Mouse (Mus musculus) activated CD4-positive, CD25-positive, alpha-beta regulatory T cell, adult 4 months (primary cell): ENCODE results near the gene Zbtb9. TPM values are rescaled to one million over a fixed set of nuclear protein-coding genes. Genes with fewer than 3 reads are reported as not detected.
A peak's percentile ranks its signal among the peaks of the same experiment; 100 is the strongest.

Source experiments
- ATAC-seq: one replicate; pipeline ENCODE4 v1.8.0; 2017
- polyA plus RNA-seq, 2 experiments: library from polyadenylated mRNA; unstranded; fragments of 100-300 nt; shearing (Covaris generic); gene quantifications; one replicate each; pipeline ENCODE4 v1.2.1; 2017

The Zbtb9 gene
- polyA plus RNA-seq, 2 experiments from 2014 or later, result 8.6 to 9.8 TPM

- ATAC-seq, result peak; percentile 86
Observed at GRCm38 (mm10) chr17:27017564-27018499, 44.9 kb downstream of the Zbtb9 start.

DNA sequence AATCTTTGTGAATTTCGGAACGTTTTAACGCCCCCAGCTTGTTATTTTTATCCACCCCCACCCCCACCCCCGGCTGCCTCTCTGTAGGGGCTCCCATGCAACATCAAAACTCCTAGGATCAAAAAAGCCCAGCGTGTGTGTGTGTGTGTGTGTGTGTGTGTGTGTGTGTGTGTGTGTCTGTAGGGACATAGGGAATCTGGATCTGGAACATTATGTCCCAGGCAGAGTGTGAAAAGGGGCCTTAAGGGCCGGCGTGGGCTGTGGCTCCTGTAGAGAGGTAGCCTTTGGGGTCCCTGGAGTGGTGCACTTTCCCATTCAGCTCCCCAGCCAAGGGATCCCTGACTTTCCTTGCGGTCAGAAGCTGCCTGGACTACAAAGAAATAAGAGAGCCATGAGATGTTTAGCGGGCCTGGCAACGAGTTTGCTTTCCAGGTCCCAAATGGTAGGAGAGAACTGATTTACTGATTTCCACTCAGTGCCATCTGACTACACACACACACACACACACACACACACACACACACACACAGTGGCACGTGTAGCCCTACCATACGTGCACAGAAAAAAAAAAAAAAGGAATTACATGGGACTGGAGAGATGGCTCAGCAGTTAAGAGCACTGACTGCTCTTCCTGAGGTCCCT is 45.7 kb downstream of the Zbtb9 start:
- no peak for ATAC-seq

- ATAC-seq, result no peak
Observed at GRCm38 (mm10) chr17:27021076-27021475, 48.1 kb downstream of the Zbtb9 start.

GRCm38 (mm10) chr17:27021736-27022135 is 48.8 kb downstream of the Zbtb9 start:
- no peak for ATAC-seq

DNA sequence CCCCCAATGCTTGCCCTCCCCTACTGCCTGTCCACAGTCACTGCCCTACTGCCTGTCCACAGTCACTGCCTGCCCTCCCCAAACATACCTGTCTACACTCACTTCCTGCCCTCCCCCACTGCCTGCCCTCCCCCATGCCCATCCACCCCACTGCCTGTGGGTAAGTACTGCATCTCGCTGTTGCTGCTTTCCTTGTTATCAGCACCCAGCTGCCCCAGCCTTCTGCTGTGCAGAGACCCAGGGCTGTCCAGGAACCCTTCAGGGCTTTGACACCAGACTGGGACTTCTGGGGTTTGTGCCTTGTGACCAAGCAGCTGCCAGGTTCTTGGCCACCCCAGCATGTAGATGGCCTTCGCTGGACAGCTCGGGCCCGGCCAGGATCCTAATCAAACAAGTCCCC is 50.4 kb downstream of the Zbtb9 start:
- ATAC-seq, result no peak

- no peak for ATAC-seq
Observed at GRCm38 (mm10) chr17:27025326-27025902, 52.4 kb downstream of the Zbtb9 start.

GRCm38 (mm10) chr17:27025951-27026350 is 53.0 kb downstream of the Zbtb9 start:
- no peak for ATAC-seq

GRCm38 (mm10) chr17:27027460-27028283 is 54.7 kb downstream of the Zbtb9 start:
- peak; percentile 93 for ATAC-seq

GRCm38 (mm10) chr17:27028284-27028795 is 55.4 kb downstream of the Zbtb9 start:
- peak; percentile 70 for ATAC-seq

GRCm38 (mm10) chr17:27028909-27029308 is 55.9 kb downstream of the Zbtb9 start, which contains the start of gene Bak1:
Bak1 (minus strand) TSS chr17:27029009.
- ATAC-seq, result no peak

GRCm38 (mm10) chr17:27029431-27029830 is 56.5 kb downstream of the Zbtb9 start:
- ATAC-seq, result no peak

DNA sequence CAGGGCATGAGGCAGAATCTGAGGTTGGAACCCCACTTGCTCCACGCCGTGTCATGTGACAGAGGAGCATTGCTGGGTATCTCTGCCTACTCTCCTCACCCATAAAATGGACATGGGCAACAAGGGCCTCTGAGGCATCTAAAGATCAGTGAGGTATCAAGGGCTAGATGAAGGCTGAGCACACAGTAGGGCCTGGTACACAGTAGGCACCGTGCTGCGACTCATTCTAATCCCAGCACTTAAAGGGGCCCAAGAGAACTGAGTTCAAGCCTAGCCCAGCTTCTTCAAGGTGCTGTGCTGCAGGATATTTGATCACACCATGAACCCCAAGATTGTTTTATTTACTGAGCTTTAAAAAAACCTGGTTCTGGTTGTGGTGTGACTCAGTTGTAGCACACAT is 57.9 kb downstream of the Zbtb9 start:
- ATAC-seq, result no peak

- ATAC-seq, result no peak
Observed at GRCm38 (mm10) chr17:27032328-27032727, 59.4 kb downstream of the Zbtb9 start.

GRCm38 (mm10) chr17:27032869-27033268 is 59.9 kb downstream of the Zbtb9 start:
- ATAC-seq, result no peak

GRCm38 (mm10) chr17:27036465-27036864 is 63.5 kb downstream of the Zbtb9 start:
- no peak for ATAC-seq

DNA sequence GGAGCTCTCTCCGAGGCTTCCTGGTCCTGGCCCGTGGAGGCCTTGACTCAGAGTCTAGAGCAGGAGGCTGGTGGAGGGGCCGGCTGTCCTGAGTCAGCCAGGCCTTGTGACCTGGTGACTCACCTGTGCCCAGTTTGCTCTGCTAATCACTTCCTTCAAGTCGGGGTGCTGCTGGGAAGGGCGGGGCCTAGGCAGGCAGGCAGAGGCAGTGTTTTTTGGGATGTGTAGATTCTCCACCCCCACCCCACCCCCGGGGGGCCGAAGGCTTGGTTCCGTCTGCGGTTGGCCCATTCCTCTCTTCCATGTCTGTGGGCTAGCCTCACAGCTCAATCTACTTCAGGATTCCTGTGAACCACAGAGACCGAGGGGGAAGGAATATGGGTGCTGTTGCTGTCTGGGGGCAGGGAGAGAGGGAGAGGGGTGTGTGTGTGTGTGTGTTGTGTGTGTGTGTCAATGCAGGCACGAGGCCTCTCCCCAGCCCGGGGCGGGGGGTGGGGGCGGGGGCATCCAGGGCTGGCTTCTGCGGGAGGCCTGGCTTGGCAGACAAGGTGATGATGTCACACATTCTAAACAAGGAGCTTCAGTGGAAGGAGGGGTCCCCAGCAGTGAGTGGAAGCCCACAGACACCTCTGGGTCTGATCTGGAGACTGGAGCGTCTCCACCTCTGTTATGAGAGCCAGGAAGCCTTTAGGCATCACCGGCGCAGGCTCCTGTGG is 65.5 kb downstream of the Zbtb9 start:
- no peak for ATAC-seq

DNA sequence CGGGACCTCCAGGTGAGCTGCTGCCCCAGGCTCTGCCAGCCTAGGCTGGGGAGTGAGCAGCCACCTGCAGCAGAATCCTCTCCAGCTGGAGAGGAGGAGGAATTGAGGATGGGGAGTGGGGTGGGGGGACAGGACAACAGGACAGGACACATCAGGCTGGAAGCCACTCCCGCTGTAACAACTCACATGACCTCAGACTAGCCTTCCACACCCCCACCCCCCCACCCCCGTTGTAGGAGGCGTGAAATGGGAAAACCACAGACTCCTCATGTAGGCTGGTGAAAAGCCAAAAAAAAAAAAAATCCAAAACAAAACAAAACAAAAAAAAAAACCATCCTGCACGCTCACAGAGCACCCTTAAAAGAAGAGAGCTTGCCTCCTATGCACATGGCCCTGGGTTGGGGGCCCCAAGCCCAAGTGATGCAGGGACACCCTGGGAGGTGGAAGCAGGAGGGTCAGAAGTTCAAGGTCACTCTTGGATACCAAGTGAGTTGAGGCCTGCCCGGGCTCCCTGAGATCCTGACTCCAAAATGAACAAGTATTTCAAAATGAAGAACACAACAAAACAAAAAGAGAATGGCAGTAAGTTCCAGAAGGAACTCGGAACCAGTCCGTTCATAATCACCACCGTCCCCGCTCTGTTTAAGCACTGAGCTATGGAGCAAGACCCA is 66.6 kb downstream of the Zbtb9 start:
- no peak for ATAC-seq

- ATAC-seq, result no peak
Observed at GRCm38 (mm10) chr17:27040304-27041045, 67.5 kb downstream of the Zbtb9 start.

GRCm38 (mm10) chr17:27041046-27041786 is 68.2 kb downstream of the Zbtb9 start:
- ATAC-seq, result no peak

DNA sequence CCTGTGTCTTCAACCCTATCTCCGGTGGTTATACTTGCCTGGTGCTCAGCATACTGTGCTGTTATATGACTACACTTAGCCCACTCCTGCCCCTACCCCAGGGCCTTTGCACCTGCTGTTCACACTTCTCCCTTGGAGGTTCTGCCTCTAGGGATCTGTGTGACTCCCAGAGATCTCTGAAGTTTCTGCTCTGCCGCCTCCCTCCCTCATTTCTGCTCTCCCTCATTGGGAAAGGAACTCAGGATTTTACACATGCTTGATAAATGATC is 68.8 kb downstream of the Zbtb9 start:
- no peak for ATAC-seq
